Mouse (Mus musculus): ENCODE measurements at regions not wholly inside any gene's neighbourhood (a gene's known extent, or its start where the extent isn't known, plus 50 kb on each side); places are given as distances from the start of the nearest gene placed in this dataset.
A peak's percentile ranks its signal among the peaks of the same experiment; 100 is the strongest.
"Not testable (repeated sequence)": the region's sequence is repeated elsewhere in the genome, so short reads cannot be mapped to it uniquely, and the experiment has no call there.

DNA sequence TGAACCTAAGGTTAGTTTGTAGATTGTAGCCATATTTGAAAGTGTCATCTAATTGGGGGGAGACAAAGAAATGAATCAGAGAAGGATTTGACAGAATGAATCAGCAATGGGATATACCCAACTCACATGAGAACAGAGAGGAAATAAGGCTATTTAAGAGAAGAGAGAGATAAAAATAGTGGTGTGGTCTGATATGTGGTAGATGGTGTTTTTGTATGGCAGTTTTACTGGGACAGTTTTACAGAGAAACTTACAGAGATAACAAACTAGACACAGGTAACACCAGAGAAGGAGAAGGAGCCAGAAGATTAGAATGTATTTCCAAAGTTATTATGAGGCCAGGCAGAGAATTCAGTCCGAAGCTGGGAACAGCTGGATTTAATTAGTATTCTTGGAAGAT, 240.3 kb upstream of the Nrxn1 start:
- TF ChIP-seq CTCF (IDR thresholded peaks at IDR 0.05; ENCODE audit: low read depth), result no peak
- H3K4me2 ChIP-seq, result no peak overlapping the region
- no peaks in the 10 kb centered on the region for H3K27me3 ChIP-seq (ENCODE audit: insufficient read depth, low read length)
- DNase-seq, result no peak
- H3K9ac ChIP-seq, result no peak overlapping the region
- no peak overlapping the region for H3K27ac ChIP-seq (ENCODE audit: low read depth)
- H3K9me3 ChIP-seq (ENCODE audit: low read depth, low read length), result no peaks in the 10 kb centered on the region
- no peak for ATAC-seq (ENCODE audit: insufficient read depth)
- no peak overlapping the region for H3K4me3 ChIP-seq (ENCODE audit: low read depth, low read length)
- 55% methylated on average over 1 of the region's 1 CpGs for WGBS
- H3K36me3 ChIP-seq (ENCODE audit: insufficient read depth), result no peaks in the 10 kb centered on the region
- no peaks in the 10 kb centered on the region for H3K4me1 ChIP-seq (ENCODE audit: insufficient read depth)

DNA sequence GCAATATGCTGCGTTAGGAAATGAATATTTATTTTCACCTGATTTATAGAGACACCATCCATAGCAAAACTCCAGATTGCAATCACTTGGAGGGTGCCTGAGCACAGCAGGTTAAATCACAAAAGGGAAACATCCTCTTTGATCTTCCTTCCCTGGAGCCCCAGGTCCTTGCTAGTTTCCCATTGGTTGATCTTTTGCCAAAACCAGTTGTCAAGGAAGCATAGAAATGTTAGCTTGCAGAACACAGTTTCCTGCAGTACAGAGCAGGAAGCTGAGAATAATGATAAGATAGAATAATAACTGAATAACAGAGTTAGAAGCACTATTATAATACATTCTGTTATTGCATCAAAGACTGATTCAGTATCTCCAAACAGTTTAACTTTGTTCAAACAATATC, 231.5 kb upstream of the Nrxn1 start:
- H3K9ac ChIP-seq, result no peak overlapping the region
- WGBS, result 54% methylated on average over 1 of the region's 1 CpGs
- H3K27me3 ChIP-seq (ENCODE audit: insufficient read depth, low read length), result no peaks in the 10 kb centered on the region
- DNase-seq (peak; percentile 60), ATAC-seq (ENCODE audit: insufficient read depth) (no peak; the same call in 1 of the 2 replicates)
- TF ChIP-seq CTCF (IDR thresholded peaks at IDR 0.05; ENCODE audit: low read depth), result no peak
- no peaks in the 10 kb centered on the region for H3K9me3 ChIP-seq (ENCODE audit: low read depth, low read length)
- no peaks in the 10 kb centered on the region for H3K4me1 ChIP-seq (ENCODE audit: insufficient read depth)
- H3K27ac ChIP-seq (ENCODE audit: low read depth), result no peak overlapping the region
- no peak overlapping the region for H3K4me2 ChIP-seq
- no peaks in the 10 kb centered on the region for H3K36me3 ChIP-seq (ENCODE audit: insufficient read depth)
- no peak overlapping the region for H3K4me3 ChIP-seq (ENCODE audit: low read depth, low read length)

DNA sequence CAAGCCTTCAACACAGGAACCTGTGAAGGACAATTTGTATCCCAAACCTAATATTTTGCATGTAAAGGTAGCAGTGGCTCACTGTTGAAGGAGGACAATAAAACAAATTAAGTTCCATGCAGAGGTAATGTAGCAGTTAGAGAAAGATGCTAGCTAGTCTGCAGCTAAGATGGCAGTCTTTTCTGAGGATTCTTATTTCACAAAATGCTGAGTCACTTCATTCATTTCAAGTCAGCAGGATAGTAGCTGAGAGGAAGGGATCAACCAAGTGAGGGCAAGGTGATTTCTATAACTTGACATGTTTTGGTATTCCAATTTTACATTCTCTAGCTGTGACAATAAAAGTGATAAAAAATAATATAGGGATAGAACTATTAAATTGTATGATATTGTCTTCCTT, 194.0 kb upstream of the Nrxn1 start:
- no peaks in the 10 kb centered on the region for H3K9me3 ChIP-seq (ENCODE audit: low read depth, low read length)
- ATAC-seq (ENCODE audit: insufficient read depth), result no peak

DNA sequence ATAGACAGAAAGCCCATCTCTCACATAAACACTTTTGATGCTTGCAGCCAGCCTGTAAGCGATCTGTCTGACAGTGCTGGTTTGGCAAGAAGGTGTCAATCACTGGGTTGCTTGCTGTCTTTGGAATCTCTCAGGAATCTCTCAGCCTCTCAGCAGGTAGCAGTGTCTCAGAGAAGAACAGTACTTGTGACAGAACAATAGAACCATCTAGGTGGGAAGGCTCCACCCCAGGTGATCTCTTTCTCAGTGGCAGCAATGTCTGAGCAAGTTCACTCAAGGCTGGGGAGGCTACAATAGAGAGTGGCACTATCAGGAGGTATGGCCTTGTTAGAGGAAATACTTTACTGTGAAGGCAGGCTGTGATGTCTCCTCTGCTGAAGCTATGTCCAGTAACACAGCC, 181.5 kb upstream of the Nrxn1 start:
- no peak for ATAC-seq (ENCODE audit: insufficient read depth)
- WGBS, result 63% methylated on average over 1 of the region's 1 CpGs
- no peaks in the 10 kb centered on the region for H3K9me3 ChIP-seq (ENCODE audit: low read depth, low read length)
- no peak for DNase-seq
- H3K27ac ChIP-seq (ENCODE audit: low read depth), result no peak overlapping the region
- no peak overlapping the region for H3K9ac ChIP-seq
- TF ChIP-seq CTCF (IDR thresholded peaks at IDR 0.05; ENCODE audit: low read depth), result no peak
- H3K36me3 ChIP-seq (ENCODE audit: insufficient read depth), result no peaks in the 10 kb centered on the region
- no peaks in the 10 kb centered on the region for H3K4me1 ChIP-seq (ENCODE audit: insufficient read depth)
- no peak overlapping the region for H3K4me2 ChIP-seq
- no peak overlapping the region for H3K4me3 ChIP-seq (ENCODE audit: low read depth, low read length)
- H3K27me3 ChIP-seq (ENCODE audit: insufficient read depth, low read length), result no peaks in the 10 kb centered on the region

More for the DNA sequence above, 194.0 kb upstream of the Nrxn1 start:
- Histone ChIP-seq H3K27ac (ENCODE audit: low read depth) (no peak overlapping the region), H3K36me3 (ENCODE audit: insufficient read depth) (no peaks in the 10 kb centered on the region), H3K9ac (no peak overlapping the region), H3K4me1 (ENCODE audit: insufficient read depth) (no peaks in the 10 kb centered on the region), H3K27me3 (ENCODE audit: insufficient read depth, low read length) (no peaks in the 10 kb centered on the region), H3K4me2 (no peak overlapping the region), H3K4me3 (ENCODE audit: low read depth, low read length) (no peak overlapping the region)
- no peak for TF ChIP-seq CTCF (IDR thresholded peaks at IDR 0.05; ENCODE audit: low read depth)
- no peak for DNase-seq

DNA sequence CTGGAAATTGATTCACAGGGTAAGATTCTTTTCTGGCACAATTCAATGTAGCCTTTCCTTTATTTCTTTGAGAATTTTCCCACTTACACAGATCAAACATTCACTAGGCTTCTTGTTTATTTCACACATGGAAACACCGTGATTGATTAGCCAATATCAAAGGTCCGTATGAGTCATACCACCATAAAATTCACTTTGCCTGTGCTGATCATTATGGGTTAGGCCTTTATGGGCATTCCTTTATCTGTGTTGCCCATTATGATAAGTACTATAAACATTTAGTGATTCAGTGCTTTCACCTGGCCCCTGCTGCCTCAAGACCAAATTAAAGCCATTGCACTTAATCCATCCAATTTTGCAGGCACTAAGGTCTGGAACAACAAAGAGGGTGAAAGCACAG, 145.8 kb upstream of the Nrxn1 start:
- Histone ChIP-seq H3K27me3 (ENCODE audit: insufficient read depth, low read length) (no peaks in the 10 kb centered on the region), H3K36me3 (ENCODE audit: insufficient read depth) (no peaks in the 10 kb centered on the region), H3K27ac (ENCODE audit: low read depth) (no peak overlapping the region), H3K9ac (no peak overlapping the region), H3K4me1 (ENCODE audit: insufficient read depth) (no peaks in the 10 kb centered on the region), H3K4me2 (no peak overlapping the region), H3K4me3 (ENCODE audit: low read depth, low read length) (no peak overlapping the region), H3K9me3 (ENCODE audit: low read depth, low read length) (no peaks in the 10 kb centered on the region)
- 68% methylated on average over 2 of the region's 2 CpGs for WGBS
- no peak for TF ChIP-seq CTCF (IDR thresholded peaks at IDR 0.05; ENCODE audit: low read depth)
- ATAC-seq (ENCODE audit: insufficient read depth) (no peak), DNase-seq (no peak)

DNA sequence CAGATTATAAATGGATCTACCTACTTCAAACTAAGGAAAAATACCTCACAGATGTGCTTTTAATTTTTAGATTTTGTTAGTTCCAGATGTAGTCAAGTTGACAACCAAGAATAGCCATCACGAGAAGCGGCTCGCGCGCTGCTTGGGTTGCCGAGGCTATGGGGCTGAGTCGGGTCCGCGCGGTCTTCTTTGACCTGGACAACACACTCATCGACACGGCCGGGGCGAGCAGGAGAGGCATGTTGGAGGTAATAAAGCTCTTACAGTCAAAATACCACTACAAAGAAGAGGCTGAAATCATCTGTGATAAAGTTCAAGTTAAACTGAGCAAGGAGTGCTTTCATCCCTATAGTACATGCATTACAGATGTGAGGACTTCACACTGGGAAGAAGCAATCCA, 143.8 kb upstream of the Nrxn1 start:
- H3K36me3 ChIP-seq (ENCODE audit: insufficient read depth); H3K9me3 ChIP-seq (ENCODE audit: low read depth, low read length); H3K4me2 ChIP-seq; H3K4me1 ChIP-seq (ENCODE audit: insufficient read depth); DNase-seq; H3K9ac ChIP-seq; H3K27ac ChIP-seq (ENCODE audit: low read depth); H3K4me3 ChIP-seq (ENCODE audit: low read depth, low read length); H3K27me3 ChIP-seq (ENCODE audit: insufficient read depth, low read length); ATAC-seq (ENCODE audit: insufficient read depth): not testable (repeated sequence)
- 94% methylated on average over 14 of the region's 14 CpGs for WGBS

DNA sequence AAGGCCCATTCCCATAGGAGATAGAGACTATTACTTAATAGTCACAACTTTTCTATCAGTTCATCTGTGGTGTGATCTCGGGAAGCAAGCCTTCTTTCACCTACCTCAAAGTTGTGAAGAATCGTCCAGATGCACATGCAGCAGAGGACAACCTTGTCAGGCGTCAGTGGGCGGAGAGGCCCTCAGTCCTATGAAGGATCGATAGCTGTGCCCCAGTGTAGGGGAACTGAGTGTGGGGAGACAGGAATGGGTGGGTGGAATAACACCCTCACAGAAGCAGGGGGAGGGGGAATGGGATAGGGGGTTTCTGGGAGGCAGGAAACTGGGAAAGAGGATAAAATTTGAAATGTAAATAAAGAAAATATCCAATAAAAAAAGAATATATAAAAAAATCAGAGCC, 133.5 kb upstream of the Nrxn1 start:
- no peak overlapping the region for H3K27ac ChIP-seq (ENCODE audit: low read depth)
- DNase-seq (no peak), ATAC-seq (ENCODE audit: insufficient read depth) (no peak)
- no peak for TF ChIP-seq CTCF (IDR thresholded peaks at IDR 0.05; ENCODE audit: low read depth)
- H3K9ac ChIP-seq, result no peak overlapping the region
- H3K9me3 ChIP-seq (ENCODE audit: low read depth, low read length), result no peaks in the 10 kb centered on the region
- H3K4me3 ChIP-seq (ENCODE audit: low read depth, low read length), result no peak overlapping the region
- H3K4me2 ChIP-seq, result no peak overlapping the region
- no peaks in the 10 kb centered on the region for H3K36me3 ChIP-seq (ENCODE audit: insufficient read depth)
- 70% methylated on average over 5 of the region's 5 CpGs for WGBS
- no peaks in the 10 kb centered on the region for H3K4me1 ChIP-seq (ENCODE audit: insufficient read depth)
- H3K27me3 ChIP-seq (ENCODE audit: insufficient read depth, low read length), result no peaks in the 10 kb centered on the region

DNA sequence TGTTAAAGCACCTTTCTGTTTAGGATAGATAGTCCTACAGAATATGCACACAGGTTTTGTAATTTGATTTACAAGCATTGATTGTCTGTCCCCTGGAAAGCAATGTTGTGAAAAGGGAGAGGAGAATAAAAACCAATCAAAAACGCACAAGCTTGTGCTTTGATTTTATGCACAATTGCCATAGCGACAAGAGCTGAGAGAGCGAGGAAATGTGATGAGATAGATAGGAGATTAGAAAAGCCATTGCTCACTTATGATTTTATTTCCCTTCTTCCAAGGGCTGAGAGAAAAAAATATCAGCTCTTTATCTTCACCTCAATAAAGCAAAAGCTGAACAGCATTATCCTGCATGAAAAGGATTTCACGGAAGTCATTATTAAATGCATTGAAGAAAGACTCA, 133.0 kb upstream of the Nrxn1 start:
- Histone ChIP-seq H3K27ac (ENCODE audit: low read depth) (no peak overlapping the region), H3K4me1 (ENCODE audit: insufficient read depth) (no peaks in the 10 kb centered on the region), H3K27me3 (ENCODE audit: insufficient read depth, low read length) (no peaks in the 10 kb centered on the region), H3K4me3 (ENCODE audit: low read depth, low read length) (no peak overlapping the region), H3K36me3 (ENCODE audit: insufficient read depth) (no peaks in the 10 kb centered on the region), H3K9me3 (ENCODE audit: low read depth, low read length) (no peaks in the 10 kb centered on the region), H3K9ac (no peak overlapping the region), H3K4me2 (no peak overlapping the region)
- 79% methylated on average over 4 of the region's 4 CpGs for WGBS
- ATAC-seq (ENCODE audit: insufficient read depth) (no peak), DNase-seq (no peak)
- no peak for TF ChIP-seq CTCF (IDR thresholded peaks at IDR 0.05; ENCODE audit: low read depth)

Measured in lung, embryonic 14.5 days (tissue).